Mouse (Mus musculus) liver, postnatal 0 days (tissue): ENCODE measurements around the gene Farsb.

Experiments
- CTCF ChIP-seq: sonication (generic); IDR thresholded peaks from 2 replicates; pipeline ENCODE4 v1.5.1; 2016; ENCODE audit warnings: antibody characterized with exemption, low read depth
- EP300 ChIP-seq: IDR thresholded peaks from 2 replicates; pipeline ENCODE4 v1.6.1; 2016; ENCODE audit warnings: antibody characterized with exemption, low read depth, mild to moderate bottlenecking

- TF ChIP-seq EP300, result peak; percentile 93
- TF ChIP-seq CTCF, result no peak
Measured at GRCm38 (mm10) chr1:78488752-78489492, at the start of gene Farsb.
